Mouse (Mus musculus): ENCODE results near the gene Mgat5b. TPM values are rescaled to one million over a fixed set of nuclear protein-coding genes. Genes with fewer than 3 reads are reported as not detected.

Gene Mgat5b
- under 1 TPM in 1 of 2 experiments, not detected in 1; 0.51 TPM for polyA plus RNA-seq (2017; shearing (Covaris generic))

DNA sequence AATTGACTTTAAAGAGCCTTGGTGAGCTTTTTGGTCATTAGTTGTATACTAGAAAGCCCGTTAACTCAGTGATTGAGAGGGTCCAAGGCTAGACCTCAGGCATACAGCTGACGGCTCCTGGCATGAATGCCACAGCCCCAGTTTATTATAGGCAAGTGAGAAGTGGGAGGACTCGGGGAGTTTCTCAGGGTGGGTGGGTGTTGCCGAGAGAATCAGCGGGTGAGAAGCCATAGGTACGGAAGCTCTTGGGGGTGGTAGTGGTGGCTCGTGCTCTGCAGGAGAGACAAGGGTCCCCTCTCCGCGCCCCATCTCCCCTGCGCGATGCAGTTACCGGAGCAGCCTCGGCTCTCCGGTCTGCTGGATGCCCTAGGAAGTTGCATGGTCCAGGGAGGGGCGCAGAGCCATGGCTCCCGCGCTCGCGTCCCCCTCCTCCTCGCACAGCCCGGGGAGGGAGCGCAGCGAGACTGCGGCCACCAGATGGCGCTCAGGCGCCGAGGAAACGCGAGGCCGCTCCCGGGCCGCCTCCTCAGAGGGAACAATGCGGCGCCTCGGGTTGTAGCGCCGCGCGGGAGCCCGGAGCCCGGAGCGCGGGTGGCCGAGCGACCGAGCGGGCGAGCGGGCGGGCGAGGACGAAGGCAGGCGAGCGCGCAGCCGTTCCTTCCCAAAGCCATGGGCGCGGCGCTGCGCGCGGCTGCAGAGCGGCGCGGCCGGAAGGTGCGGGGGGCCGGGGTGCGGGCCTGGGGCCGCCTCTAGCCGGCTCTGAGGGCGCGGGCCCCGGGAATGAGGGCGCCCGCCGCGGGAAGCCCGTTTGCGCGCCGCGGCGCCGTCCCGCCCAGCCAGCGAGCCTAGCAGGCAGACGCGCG is at the start of gene Mgat5b:
Gene Mgat5b, plus strand, starts transcription at position 541 of the 863 bp plus-strand sequence.

Other genes starting within 250 kb of the Mgat5b start
- gene St6galnac1, start 143.4 kb upstream of the Mgat5b start, polyA plus RNA-seq (2017; shearing (Covaris generic)): 1 to 10 TPM in 1 of 2 experiments, under 1 TPM in 1; 0.48 to 3.9 TPM
- 1 to 10 TPM in 1 of 2 experiments, not detected in 1; 1.4 TPM for gene Mxra7, start 90.8 kb upstream of the Mgat5b start, polyA plus RNA-seq (2017; shearing (Covaris generic))
- gene Mettl23, start 75.6 kb upstream of the Mgat5b start, polyA plus RNA-seq (2017; shearing (Covaris generic)): 100 to 1,000 TPM; 192 to 208 TPM
- 100 to 1,000 TPM in 1 of 2 experiments, 10 to 100 TPM in 1; 70.3 to 108 TPM for gene Jmjd6, start 75.4 kb upstream of the Mgat5b start, polyA plus RNA-seq (2017; shearing (Covaris generic))
- gene Mfsd11, start 66.4 kb upstream of the Mgat5b start, polyA plus RNA-seq (2017; shearing (Covaris generic)): 10 to 100 TPM; 24.1 to 36.4 TPM
- gene Srsf2, start 65.8 kb upstream of the Mgat5b start, polyA plus RNA-seq (2017; shearing (Covaris generic)): 100 to 1,000 TPM; 386 to 529 TPM
- 10 to 100 TPM; 23.2 to 41.8 TPM for gene Sec14l1, start 196.3 kb downstream of the Mgat5b start, polyA plus RNA-seq (2017; shearing (Covaris generic))